15 mouse cellular contexts compared by ENCODE assay signal in the genomic region with DNA sequence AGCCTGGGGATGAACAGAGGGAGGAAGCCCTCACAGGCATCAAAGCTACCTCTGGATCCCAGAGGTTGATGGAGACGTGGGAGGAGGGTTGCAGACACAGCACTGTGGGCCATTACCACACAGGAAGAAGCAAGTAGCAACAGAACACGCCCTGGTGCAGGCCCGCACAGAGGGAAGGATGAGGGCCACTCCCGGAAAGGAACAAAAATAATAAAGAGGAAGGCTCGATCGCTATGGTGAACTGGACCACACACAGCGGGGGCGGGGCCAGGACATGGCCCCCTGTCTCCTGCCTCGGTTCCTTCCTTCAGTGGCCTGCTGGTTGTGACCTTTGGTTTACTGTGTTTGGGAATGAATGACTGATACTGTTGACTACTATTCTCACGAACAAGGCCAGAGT. TPM values are rescaled to one million over a fixed set of nuclear protein-coding genes. Genes with fewer than 3 reads are reported as not detected.
"Had no signal": no experiment of that assay in that cellular context is flagged by ENCODE, and none has a peak within 500 bp of the region (broad histone marks: within the 10 kb centered on the region; RNA-seq: fewer than 3 reads in every experiment).

No protein-coding gene starts in this region.

- H3K4me1 ChIP-seq: midbrain, embryonic 12.5 days had no signal

- H3K4me2 ChIP-seq: liver, embryonic 11.5 days; liver, embryonic 15.5 days; midbrain, embryonic 12.5 days had no signal

- DNase-seq: kidney, postnatal 14 days; lung, adult 2 months; lung, postnatal 10 days; right cerebral cortex, adult 18-20 months; spleen, adult 18-20 months; thymus, adult 18-20 months; thymus, postnatal 14 days had no signal

- H3K27ac ChIP-seq: limb, embryonic 10.5 days; liver, embryonic 15.5 days; midbrain, embryonic 12.5 days had no signal

- ATAC-seq: midbrain, embryonic 16.5 days had no signal

- H3K9ac ChIP-seq: liver, embryonic 15.5 days; midbrain, embryonic 12.5 days had no signal

- H3K4me3 ChIP-seq: limb, embryonic 10.5 days; liver, embryonic 15.5 days; midbrain, embryonic 12.5 days had no signal

- H3K9me3 ChIP-seq: limb, embryonic 10.5 days; liver, embryonic 15.5 days; midbrain, embryonic 12.5 days had no signal

- H3K27me3 ChIP-seq: liver, embryonic 15.5 days; midbrain, embryonic 12.5 days had no signal

RNA-seq across cellular contexts. Expression of gene Ptcra, which starts 36.2 kb away (rescaled TPM):
- total RNA-seq: left cerebral cortex, postnatal 10 days; megakaryocyte-erythroid progenitor cell, adult 5-6 weeks had no signal
- polyA plus RNA-seq: large intestine, adult 2 months; lung, adult 2 months; midbrain, embryonic 16.5 days had no signal
